Mouse (Mus musculus): ENCODE measurements at regions not wholly inside any gene's neighbourhood (a gene's known extent, or its start where the extent isn't known, plus 50 kb on each side); places are given as distances from the start of the nearest gene placed in this dataset.
"Not testable (repeated sequence)": the region's sequence is repeated elsewhere in the genome, so short reads cannot be mapped to it uniquely, and the experiment has no call there.

- DNase-seq = no peak
These were observed 312.5 kb upstream of the Klf6 start for GRCm38 (mm10) chr13:5548768-5549167.

DNA sequence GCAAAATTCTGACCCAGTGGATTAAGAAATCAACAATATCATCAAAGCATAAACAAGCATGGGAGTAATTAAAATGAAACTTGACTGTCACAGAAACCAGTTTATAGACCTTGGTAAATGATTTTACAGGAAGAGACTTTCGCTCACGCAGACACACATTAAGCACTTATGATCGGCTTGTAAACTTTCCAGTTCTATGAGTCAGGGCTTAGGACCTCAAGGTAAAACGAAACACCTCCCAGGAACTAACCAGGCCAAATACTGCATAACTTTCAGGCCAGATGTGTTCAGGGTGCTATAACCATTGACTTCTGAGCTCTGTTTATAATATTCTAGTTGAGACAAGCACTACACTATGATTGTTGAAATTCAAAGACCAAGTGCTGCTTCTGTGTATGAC, 312.1 kb upstream of the Klf6 start:
- DNase-seq = no peak

- DNase-seq = no peak
These were observed 311.5 kb upstream of the Klf6 start for GRCm38 (mm10) chr13:5549747-5550146.

DNA sequence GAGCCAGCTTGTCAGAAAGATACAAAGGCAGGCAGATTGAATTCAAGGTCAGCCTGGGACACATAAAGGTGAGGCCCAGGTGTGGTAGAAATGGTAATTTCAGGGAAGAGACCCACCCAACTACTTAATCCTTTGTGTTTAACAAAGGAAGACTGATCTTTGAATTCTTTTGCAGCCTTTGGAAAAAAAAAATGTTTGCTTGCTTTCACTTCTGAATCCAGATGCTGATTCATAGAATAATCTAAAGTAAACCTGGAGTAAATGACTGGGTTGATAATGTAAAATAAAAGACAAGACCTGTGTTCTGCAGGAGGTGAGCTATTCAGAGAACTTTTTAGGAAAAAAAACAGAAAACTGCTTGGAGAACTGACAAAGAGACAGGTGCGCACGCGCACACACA, 310.9 kb upstream of the Klf6 start:
- DNase-seq = no peak

DNA sequence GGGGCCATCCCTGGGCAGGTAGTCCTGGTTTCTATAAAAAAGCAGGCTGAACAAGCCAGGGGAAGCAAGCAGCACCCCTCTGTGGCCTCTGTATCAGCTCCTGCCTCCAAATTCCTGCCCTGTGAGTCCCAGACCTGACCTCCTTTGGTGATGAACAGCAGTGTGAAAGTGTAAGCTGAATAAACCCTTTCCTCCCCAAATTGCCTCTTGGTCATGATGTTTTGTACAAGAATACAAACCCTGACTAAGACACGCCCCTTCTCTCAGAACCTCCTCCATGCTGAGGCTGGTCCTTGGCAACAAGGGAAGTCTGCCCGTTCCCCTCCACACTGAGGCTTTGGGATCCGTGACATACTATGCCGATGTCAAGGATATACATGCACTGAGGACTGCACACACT, 310.2 kb upstream of the Klf6 start:
- no peak for DNase-seq

DNA sequence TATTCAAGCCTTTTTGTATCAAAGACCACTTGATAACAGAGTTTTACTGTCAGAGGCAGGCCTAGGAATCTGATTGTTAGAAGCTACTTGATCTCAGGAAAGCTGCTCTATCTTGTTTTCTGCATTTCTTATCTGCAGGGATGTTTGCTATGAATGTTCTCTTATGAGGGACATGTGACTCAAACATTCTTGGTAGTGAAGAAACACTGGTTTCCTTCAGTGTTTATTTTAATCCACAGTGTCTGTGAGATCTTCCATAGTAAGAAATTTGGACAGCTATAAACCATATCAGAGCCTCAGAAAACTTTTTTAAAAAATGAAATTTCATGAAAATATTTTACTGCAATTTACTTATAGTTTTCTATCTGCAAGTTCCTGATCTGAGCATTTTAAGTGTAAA, 307.8 kb upstream of the Klf6 start:
- no peak for DNase-seq

DNA sequence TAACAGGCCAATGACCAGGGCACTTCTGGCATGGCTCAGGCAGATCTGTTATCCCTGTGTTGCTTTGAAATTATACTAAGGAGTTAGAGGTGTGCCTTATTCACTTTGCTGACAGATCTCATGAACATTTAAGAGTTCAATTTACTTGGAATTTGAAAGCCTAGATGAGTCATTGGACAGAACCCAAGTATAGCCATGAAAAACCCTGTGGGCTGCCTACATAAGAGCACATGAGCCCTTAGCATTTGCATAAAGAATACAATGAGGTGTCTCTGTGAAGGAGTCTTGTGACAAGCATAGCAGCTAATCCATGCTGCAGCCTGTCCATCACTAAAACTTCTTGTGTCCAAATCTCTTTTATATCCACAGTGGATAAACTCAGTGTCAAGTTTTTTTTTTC, 303.2 kb upstream of the Klf6 start:
- DNase-seq = no peak

GRCm38 (mm10) chr13:5566479-5566878, 294.8 kb upstream of the Klf6 start:
- no peak for DNase-seq

GRCm38 (mm10) chr13:5566896-5567295, 294.4 kb upstream of the Klf6 start:
- no peak for DNase-seq

GRCm38 (mm10) chr13:5569579-5569978, 291.7 kb upstream of the Klf6 start:
- DNase-seq = no peak

GRCm38 (mm10) chr13:5570386-5570785, 290.9 kb upstream of the Klf6 start:
- no peak for DNase-seq

DNA sequence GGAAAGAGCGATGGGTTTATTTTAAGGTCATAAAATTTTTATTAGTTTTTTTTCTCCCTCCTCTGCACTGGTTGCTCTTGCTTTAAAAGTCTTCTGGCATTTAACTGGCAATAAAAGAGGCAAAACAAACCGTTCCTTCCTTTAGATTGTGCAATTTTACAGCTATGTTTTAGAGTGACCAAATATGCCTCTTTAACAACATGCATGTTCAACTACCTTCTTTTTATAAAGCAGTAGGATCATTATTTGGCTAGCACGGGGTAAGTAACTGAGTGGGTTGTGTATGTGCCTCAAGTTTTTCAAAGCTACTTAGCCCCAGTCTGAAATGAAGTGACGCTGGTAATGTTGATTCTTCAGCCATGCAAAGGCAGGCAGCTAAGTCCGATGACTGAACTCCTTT, 284.7 kb upstream of the Klf6 start:
- no peak for DNase-seq

GRCm38 (mm10) chr13:5583681-5584080, 277.6 kb upstream of the Klf6 start:
- not testable (repeated sequence) for DNase-seq

DNA sequence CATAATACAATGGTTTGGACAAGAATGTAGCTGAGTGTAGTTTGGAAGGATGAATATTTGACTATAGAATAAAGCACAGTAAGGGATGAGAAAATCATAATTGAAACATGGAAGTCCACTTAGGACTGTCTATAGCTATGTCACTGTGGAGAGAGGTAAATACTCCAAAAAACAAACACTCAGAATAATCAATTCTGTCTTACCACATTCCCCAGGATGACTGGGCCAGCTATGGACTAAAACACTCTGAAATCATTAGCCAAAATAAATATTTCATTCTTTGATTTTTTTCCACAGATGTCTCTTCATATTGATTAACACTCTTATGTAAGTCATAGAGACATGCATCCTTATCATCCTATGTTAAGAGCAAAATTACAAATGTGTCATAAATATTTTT, 274.1 kb upstream of the Klf6 start:
- DNase-seq = no peak

DNA sequence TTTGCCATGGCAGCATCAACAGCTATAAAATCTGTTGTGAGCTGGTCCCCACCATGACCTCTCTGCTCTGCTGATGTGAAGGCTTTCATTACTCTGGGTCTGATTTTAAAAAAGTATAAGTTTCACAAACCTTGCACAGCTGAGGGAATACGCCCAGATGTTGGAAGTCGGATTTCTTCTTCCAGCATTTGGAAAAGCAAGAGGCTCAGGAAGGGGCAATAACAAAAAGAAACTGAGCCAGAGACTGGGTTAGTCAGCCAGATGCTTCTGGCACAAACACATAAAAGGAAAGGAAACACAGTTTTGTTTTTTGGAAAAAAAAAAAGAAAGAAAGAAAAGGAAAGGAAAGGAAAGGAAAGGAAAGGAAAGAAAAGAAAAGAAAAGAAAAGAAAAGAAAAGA, 270.0 kb upstream of the Klf6 start:
- no peak for DNase-seq

DNA sequence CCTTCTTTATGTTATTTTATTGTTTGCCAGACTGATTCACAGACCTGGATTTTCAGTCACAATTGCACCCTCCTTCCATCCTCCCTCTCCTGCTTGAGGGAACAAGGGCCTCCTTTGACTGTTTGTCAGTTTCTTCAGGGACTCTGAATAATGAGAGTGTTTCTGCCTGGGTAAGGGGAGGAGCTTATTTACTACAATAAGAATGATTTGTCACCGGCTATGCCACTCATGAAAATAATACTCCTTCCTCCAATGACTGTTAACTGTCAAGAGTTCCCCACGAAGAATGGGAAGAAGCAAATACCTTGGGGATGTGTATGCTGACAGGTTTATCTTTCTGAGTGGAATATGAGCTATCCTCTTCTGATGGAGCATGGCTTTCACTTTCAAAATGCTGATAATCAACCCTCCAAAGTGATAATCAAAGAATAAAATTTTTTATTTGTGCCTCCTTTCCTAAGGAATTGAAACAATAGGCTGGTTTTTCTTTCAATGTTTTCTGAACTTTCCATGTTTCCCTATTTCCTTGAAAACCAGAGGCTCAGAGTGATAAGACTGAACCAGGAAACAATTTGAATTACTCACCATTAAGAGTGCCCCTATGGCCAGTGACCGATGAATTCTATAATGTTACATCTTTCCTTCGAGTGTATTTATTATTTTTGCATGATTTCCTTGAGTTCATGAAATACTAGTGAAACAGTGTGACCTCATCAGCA, 269.3 kb upstream of the Klf6 start:
- no peak for DNase-seq

DNA sequence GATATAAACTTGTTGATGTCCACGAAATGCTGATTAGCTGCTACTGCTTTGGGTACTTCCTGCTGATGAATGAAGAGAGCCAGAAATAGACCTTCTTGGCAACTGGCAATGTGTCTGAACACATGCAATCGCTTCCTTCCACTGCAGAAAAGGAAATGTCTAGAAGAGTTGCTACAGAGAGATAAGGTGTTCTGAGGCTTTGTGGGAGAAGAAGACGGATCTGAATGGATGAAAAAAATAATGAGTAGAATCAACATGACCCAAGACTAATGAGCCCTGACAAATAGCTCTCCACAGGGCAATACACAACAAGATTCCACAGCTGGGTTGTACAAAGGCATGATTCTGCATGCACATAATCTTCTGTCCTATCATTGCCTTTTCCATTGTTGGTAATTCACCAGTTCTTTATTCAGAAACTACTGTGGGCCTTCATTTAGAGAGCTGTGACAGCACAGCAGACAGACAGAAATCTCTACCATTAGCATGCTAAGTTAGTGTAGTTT, 268.7 kb upstream of the Klf6 start:
- peak; percentile 29 for DNase-seq

DNA sequence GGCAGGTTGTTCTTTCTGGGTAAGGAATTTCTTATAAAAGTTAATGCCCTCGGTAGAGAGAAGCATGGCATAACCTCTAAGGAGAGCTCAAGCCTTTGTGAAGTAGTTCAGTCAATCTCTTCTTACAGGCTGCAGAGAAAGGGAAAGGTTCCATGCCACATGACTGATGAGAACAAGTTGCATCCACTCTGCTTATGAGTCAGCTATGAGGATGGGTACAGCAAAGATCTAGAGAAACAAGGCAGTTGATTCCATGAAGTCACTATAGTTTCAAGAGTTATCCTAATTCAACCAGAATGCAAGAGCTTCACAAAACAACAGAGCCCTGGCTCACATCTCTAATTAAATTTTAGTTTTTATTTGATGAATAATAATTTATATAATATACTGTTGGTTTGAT, 259.6 kb upstream of the Klf6 start:
- no peak for DNase-seq

DNA sequence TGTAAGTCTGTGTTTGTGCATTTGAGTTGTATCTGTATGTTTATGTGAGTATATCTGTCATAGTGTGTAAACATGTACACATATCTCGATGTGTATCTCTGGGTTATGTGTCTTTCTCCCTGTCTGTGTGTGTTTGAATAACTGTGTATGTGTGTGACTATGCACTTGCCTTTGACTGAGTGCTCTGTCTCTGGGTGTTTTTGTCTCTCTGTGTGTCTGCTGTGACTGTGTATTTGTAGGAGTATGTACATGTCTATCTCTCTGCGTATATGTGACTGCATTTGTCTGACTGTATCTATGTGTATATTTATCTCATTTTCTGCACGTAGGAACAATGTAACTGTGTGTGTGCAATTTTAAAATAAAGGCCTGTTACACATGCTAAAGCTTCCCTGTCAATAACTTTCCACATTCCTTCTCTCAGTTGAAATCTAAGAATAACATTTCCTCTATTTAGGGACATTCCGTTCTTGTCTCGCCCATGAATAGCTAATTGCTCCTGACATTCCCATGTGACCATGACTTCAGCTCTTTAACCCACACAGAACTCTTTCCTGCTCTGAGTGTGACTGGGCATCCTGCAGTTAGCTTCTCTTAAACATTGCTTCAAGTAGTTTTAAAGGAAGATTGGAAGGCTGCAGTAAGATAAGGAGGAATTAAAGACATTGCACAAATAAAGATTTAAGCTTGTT, 257.2 kb upstream of the Klf6 start:
- DNase-seq = peak; percentile 45

DNA sequence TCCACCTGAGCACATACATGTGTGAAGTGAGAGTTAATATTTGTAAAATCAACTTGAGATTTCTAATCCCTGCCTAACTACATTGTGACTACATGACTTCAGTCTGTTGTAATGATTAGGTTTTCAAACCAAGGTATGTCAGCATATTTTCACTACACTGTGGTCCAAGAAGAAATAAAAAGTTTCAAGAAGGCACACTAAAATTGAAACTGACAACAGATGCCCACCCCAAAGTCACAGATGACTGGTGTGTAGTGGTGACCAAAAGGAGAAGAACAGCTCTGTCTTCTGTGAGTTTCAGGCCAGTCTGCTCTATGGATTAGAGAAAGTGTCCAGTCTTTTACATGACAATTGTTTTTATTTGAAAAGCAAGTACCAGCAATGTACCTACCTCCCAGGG, 255.9 kb upstream of the Klf6 start:
- no peak for DNase-seq

GRCm38 (mm10) chr13:5607462-5607861, 253.8 kb upstream of the Klf6 start:
- no peak for DNase-seq

DNA sequence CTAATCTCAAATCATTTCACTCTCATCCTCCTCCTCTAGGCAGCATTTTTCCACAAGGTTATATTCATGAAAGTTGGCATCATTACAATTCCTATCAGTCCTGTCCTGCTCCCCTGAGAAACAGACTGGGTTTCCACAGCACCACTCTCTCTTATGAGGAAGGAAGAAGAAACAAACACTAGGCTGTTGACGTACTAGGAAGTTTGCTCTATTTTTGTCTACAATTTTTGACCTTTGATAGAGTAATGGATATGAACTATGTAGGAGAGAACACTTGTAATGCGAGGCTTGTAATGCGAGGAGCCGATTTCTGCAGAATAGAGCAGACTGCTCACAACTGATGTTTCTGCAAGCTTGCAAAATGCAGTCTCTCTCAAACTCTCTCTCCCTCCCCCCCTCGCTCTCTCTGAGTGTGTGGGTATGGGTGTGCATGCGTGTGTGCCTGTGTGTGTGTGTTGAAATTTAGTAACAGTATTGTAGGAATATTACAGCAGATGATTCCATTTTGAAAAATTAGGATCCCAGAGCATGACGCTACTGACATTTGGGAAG, 247.0 kb upstream of the Klf6 start:
- DNase-seq = peak; percentile 4

DNA sequence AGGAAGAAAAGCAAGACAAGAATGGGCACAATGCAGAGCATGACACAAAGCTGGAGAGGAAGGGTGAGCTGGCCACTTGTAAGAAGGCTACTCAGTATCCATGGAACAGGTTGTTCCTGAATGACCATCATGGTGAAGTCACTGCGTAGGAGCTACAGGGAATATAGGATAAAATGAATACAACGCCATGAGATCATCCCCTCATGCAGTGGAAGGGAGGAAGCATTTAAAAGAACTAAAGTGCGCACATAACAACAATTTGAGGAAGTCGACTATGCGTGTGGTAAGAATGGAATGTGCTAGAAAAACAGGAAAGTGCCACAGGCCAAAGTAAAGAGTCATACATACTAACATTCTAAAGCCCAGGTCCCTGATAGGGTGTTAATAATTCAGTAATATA, 246.4 kb upstream of the Klf6 start:
- DNase-seq = peak; percentile 21

DNA sequence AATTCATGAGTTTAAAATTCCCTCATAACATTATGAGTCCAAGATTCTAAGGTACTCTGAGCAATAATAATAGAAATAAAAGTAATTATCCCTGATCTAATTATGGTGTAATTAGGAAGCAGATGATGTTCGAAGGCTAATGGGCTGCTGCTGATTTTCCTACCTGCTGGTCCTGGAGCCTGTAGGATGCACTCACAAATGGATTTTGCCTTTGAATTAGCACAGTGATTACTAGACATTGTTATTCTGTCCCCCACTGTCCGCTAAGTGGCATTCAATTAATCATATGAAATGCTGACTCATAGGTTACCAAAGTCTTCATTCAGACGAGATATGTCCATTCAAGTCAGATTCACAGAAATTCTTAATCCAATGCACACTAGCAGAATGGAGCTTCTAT, 246.0 kb upstream of the Klf6 start:
- no peak for DNase-seq
